ENCODE assay signal across 8 mouse cellular contexts in the genomic region with DNA sequence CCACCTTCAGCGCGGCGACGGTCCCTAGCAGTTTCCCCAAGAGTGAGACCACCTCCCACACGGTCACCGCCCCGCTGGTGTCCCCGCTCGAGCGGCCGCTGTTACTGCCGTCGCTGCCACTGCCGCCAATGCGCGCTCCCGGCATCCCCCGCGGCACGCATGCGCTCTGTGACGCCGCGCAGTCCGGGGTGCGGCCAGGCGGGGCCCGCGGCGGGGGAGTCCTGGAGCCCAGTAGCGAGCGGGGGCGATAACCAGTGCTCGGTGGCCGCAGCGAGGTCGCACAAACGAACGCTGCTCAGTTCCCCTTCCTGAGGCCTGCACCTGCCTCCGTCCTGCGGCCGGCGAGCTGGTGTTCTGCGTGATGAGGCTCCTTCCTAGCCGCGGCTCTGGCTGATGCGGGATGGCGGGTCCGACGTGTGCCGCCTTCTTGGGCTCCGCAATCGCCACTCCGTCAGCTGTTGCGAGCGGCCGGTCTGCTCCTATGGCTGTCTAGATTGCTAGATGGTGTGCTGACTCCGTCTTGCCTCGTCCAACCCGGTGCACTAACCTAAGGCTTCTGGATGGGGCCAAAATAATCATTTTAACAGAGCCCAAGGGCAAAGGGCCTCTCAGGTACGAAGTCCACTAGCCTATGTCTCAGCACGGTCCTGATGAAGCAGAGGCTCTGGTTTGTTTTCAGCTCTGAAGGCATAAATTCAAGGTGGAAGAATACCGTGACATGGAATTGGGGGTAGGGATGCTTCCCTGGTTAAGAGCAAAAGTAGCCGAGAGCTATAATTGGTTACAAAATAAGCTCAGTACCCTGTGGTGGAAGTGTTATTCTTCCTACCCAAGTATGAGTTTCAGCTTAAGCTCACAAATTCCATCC. TPM values are rescaled to one million over a fixed set of nuclear protein-coding genes. Genes with fewer than 3 reads are reported as not detected.
DNase-seq lines count a peak whose midpoint lies in the region; ATAC-seq lines count a peak whose summit lies in the region.

No protein-coding gene starts in this region.

- H3K9me3 ChIP-seq in heart, embryonic 13.5 days, result no peaks in the 10 kb centered on the region
- H3K9me3 ChIP-seq in liver, embryonic 12.5 days (replicated peaks), result no peaks in the 10 kb centered on the region

- under 1% methylated on average over 64 of the region's 64 CpGs for WGBS in heart, embryonic 13.5 days
- WGBS in liver, embryonic 12.5 days (ENCODE audit: insufficient replicate concordance), result under 1% methylated on average over 58 of the region's 64 CpGs

- no peaks in the 10 kb centered on the region for H3K27me3 ChIP-seq in heart, embryonic 13.5 days (replicated peaks)
- H3K27me3 ChIP-seq in liver, embryonic 12.5 days (replicated peaks), result no peaks in the 10 kb centered on the region
- no peaks in the 10 kb centered on the region for H3K27me3 ChIP-seq in splenic B cell, adult 2 months (ENCODE audit: control insufficient read depth, insufficient read depth, low read length, poor library complexity, severe bottlenecking)

- no peaks in the 10 kb centered on the region for H3K36me3 ChIP-seq in heart, embryonic 13.5 days
- H3K36me3 ChIP-seq in liver, embryonic 12.5 days, result peaks cover 10% of the 10 kb centered on the region; the same call in 1 of the 2 replicates
- no peaks in the 10 kb centered on the region for H3K36me3 ChIP-seq in splenic B cell, adult 2 months (ENCODE audit: control insufficient read depth, insufficient read depth, low read length, poor library complexity, severe bottlenecking)

- peak overlapping the region; percentile 93 for H3K9ac ChIP-seq in heart, embryonic 13.5 days
- peak overlapping the region; percentile 94 for H3K9ac ChIP-seq in liver, embryonic 12.5 days

- peak overlapping the region; percentile 94 for H3K4me2 ChIP-seq in heart, embryonic 13.5 days
- peak overlapping the region; percentile 92 for H3K4me2 ChIP-seq in liver, embryonic 12.5 days

- DNase-seq in CD4-positive, CD25-positive, alpha-beta regulatory T cell, adult 2 months (ENCODE audit: low read depth, low spot score), result peak; percentile 94
- DNase-seq in kidney, postnatal 10 days, result peak; percentile 95
- DNase-seq in naive thymus-derived CD4-positive, alpha-beta T cell, adult 2 months (ENCODE audit: low read depth), result peak; percentile 89
- peak; percentile 94 for DNase-seq in splenic B cell, adult 2 months (ENCODE audit: low read depth, low spot score)

- H3K27ac ChIP-seq in brown adipose tissue, adult 24 weeks (replicated peaks; ENCODE audit: low read depth, low read length), result peak overlapping the region; percentile 89
- H3K27ac ChIP-seq in heart, embryonic 13.5 days (replicated peaks), result peak overlapping the region; percentile 93
- H3K27ac ChIP-seq in liver, embryonic 12.5 days, result peak overlapping the region; percentile 95

- peak overlapping the region; percentile 95 for H3K4me3 ChIP-seq in brown adipose tissue, adult 24 weeks (ENCODE audit: insufficient read depth, low read depth, low read length)
- peak overlapping the region; percentile 79 for H3K4me3 ChIP-seq in heart, embryonic 13.5 days
- peak overlapping the region; percentile 81 for H3K4me3 ChIP-seq in liver, embryonic 12.5 days

- ATAC-seq in erythroid progenitor cell, adult 5-6 weeks (replicated peaks; ENCODE audit: low FRiP score, poor library complexity, severe bottlenecking), result peak; percentile 77
- peak; percentile 89 for ATAC-seq in heart, embryonic 13.5 days (ENCODE audit: extremely low read depth, insufficient number of reproducible peaks, low FRiP score, low TSS enrichment)
- ATAC-seq in liver, embryonic 12.5 days, result peak; percentile 88

- no peaks in the 10 kb centered on the region for H3K4me1 ChIP-seq in brown adipose tissue, adult 24 weeks (ENCODE audit: control insufficient read depth, insufficient read depth, insufficient read length, low read length)
- peaks cover 30% of the 10 kb centered on the region for H3K4me1 ChIP-seq in heart, embryonic 13.5 days
- peaks cover 51% of the 10 kb centered on the region for H3K4me1 ChIP-seq in liver, embryonic 12.5 days

RNA-seq across cellular contexts. Expression of a gene that starts 3.9 kb away (rescaled TPM):
- polyA plus RNA-seq in brown adipose tissue, adult 24 weeks (2012; ENCODE audit: insufficient read depth, insufficient read length, missing spikeins), result 5.9 and 6.7 TPM in 2 replicates
- total RNA-seq in erythroid progenitor cell, adult 5-6 weeks (2015; ENCODE audit: low replicate concordance), result 12.6 and 20.5 TPM in 2 replicates
- total RNA-seq in erythroid progenitor cell, adult 5-6 weeks (2017; ENCODE audit: low replicate concordance), result 7.9 and 10.9 TPM in 2 replicates
- 36.6 and 41.3 TPM in 2 replicates for polyA plus RNA-seq in heart, embryonic 13.5 days (2015; fragmentation: Nextera tagmentation; extraction: Ambion mirVana)
- polyA plus RNA-seq in liver, embryonic 12.5 days (2016; fragmentation: Nextera tagmentation; extraction: Ambion mirVana), result 40.8 and 43.2 TPM in 2 replicates

RNA-seq across cellular contexts. Expression of a gene that starts 17.5 kb away (rescaled TPM):
- polyA plus RNA-seq in brown adipose tissue, adult 24 weeks (2012; ENCODE audit: insufficient read depth, insufficient read length, missing spikeins), result 37.1 and 42.8 TPM in 2 replicates
- 136 and 147 TPM in 2 replicates for total RNA-seq in erythroid progenitor cell, adult 5-6 weeks (2015; ENCODE audit: low replicate concordance)
- 116 and 188 TPM in 2 replicates for total RNA-seq in erythroid progenitor cell, adult 5-6 weeks (2017; ENCODE audit: low replicate concordance)
- polyA plus RNA-seq in heart, embryonic 13.5 days (2015; fragmentation: Nextera tagmentation; extraction: Ambion mirVana), result 117 and 134 TPM in 2 replicates
- polyA plus RNA-seq in liver, embryonic 12.5 days (2016; fragmentation: Nextera tagmentation; extraction: Ambion mirVana), result 115 and 121 TPM in 2 replicates

RNA-seq across cellular contexts. Expression of a gene that starts 17.6 kb away (rescaled TPM):
- polyA plus RNA-seq in brown adipose tissue, adult 24 weeks (2012; ENCODE audit: insufficient read depth, insufficient read length, missing spikeins), result 11.2 and 13.1 TPM in 2 replicates
- total RNA-seq in erythroid progenitor cell, adult 5-6 weeks (2015; ENCODE audit: low replicate concordance), result 14.4 and 18.0 TPM in 2 replicates
- 10.4 and 12.2 TPM in 2 replicates for total RNA-seq in erythroid progenitor cell, adult 5-6 weeks (2017; ENCODE audit: low replicate concordance)
- polyA plus RNA-seq in heart, embryonic 13.5 days (2015; fragmentation: Nextera tagmentation; extraction: Ambion mirVana), result 3.0 and 3.1 TPM in 2 replicates
- polyA plus RNA-seq in liver, embryonic 12.5 days (2016; fragmentation: Nextera tagmentation; extraction: Ambion mirVana), result 5.1 and 5.2 TPM in 2 replicates

Comparison
In these comparisons a context has a peak if more than half of its experiments do, and no peak if none do; other contexts are left out.
1. Peak in every context shown above with its lines: DNase-seq, ATAC-seq, H3K4me3 ChIP-seq and H3K27ac ChIP-seq.